Mouse (Mus musculus): ENCODE data around the gene Sox5. TPM values are rescaled to one million over a fixed set of nuclear protein-coding genes. Genes with fewer than 3 reads are reported as not detected.

The Sox5 gene
- polyA plus RNA-seq, 2 experiments: 1.6 to 1.7 TPM

- Histone ChIP-seq H3K9ac (replicated peaks) (no peak overlapping the region), H3K27ac (no peak overlapping the region), H3K4me3 (ENCODE audit: insufficient read depth in 1 of 2, low read depth in 2 of 2, low read length in 2 of 2) (no peak overlapping the region), H3K27me3 (ENCODE audit: control insufficient read depth, insufficient read depth, low read length) (no peaks in the 10 kb centered on the region), H3K4me1 (replicated peaks; ENCODE audit: control insufficient read depth in 2 of 2, insufficient read depth in 2 of 2, low read length in 1 of 2) (no peaks in the 10 kb centered on the region), H3K4me2 (ENCODE audit: low read depth) (no peak overlapping the region), H3K36me3 (replicated peaks; ENCODE audit: control insufficient read depth, insufficient read depth, low read depth) (no peaks in the 10 kb centered on the region), H3K9me3 (ENCODE audit: control insufficient read depth, low read length) (no peaks in the 10 kb centered on the region)
- 44% methylated on average over 8 of the region's 8 CpGs for WGBS (ENCODE audit: insufficient replicate concordance)
- no peak for ATAC-seq (ENCODE audit: insufficient read depth)
- DNase-seq (ENCODE audit: low read depth in 3 of 3, low spot score in 3 of 3): no peak
- TF ChIP-seq CTCF (IDR thresholded peaks at IDR 0.05; ENCODE audit: low read depth) (no peak), EP300 (IDR thresholded peaks at IDR 0.05; ENCODE audit: low read depth) (no peak)
These were observed 268.0 kb downstream of the Sox5 start for GRCm38 (mm10) chr6:144513761-144514160.

- ATAC-seq (ENCODE audit: insufficient read depth): no peak
These were observed 269.9 kb downstream of the Sox5 start for GRCm38 (mm10) chr6:144511925-144512324.

GRCm38 (mm10) chr6:144510147-144510546 lies 271.6 kb downstream of the Sox5 start:
- DNase-seq (ENCODE audit: low read depth in 3 of 3, low spot score in 3 of 3): no peak
- H3K27me3 ChIP-seq (ENCODE audit: control insufficient read depth, insufficient read depth, low read length): no peaks in the 10 kb centered on the region
- H3K4me3 ChIP-seq (ENCODE audit: insufficient read depth in 1 of 2, low read depth in 2 of 2, low read length in 2 of 2): no peak overlapping the region
- H3K9ac ChIP-seq (replicated peaks): no peak overlapping the region
- no peak overlapping the region for H3K4me2 ChIP-seq (ENCODE audit: low read depth)
- no peaks in the 10 kb centered on the region for H3K9me3 ChIP-seq (ENCODE audit: control insufficient read depth, low read length)
- H3K27ac ChIP-seq: no peak overlapping the region
- no peak for ATAC-seq (ENCODE audit: insufficient read depth)
- 59% methylated on average over 6 of the region's 6 CpGs for WGBS (ENCODE audit: insufficient replicate concordance)
- no peaks in the 10 kb centered on the region for H3K4me1 ChIP-seq (replicated peaks; ENCODE audit: control insufficient read depth in 2 of 2, insufficient read depth in 2 of 2, low read length in 1 of 2)
- H3K36me3 ChIP-seq (replicated peaks; ENCODE audit: control insufficient read depth, insufficient read depth, low read depth): no peaks in the 10 kb centered on the region
- TF ChIP-seq CTCF (IDR thresholded peaks at IDR 0.05; ENCODE audit: low read depth) (no peak), EP300 (IDR thresholded peaks at IDR 0.05; ENCODE audit: low read depth) (no peak)

More at GRCm38 (mm10) chr6:144511925-144512324, 269.9 kb downstream of the Sox5 start:
- Histone ChIP-seq H3K9me3 (ENCODE audit: control insufficient read depth, low read length) (no peaks in the 10 kb centered on the region), H3K27me3 (ENCODE audit: control insufficient read depth, insufficient read depth, low read length) (no peaks in the 10 kb centered on the region), H3K4me3 (ENCODE audit: insufficient read depth in 1 of 2, low read depth in 2 of 2, low read length in 2 of 2) (no peak overlapping the region), H3K27ac (no peak overlapping the region), H3K4me2 (ENCODE audit: low read depth) (no peak overlapping the region), H3K36me3 (replicated peaks; ENCODE audit: control insufficient read depth, insufficient read depth, low read depth) (no peaks in the 10 kb centered on the region), H3K9ac (replicated peaks) (no peak overlapping the region), H3K4me1 (replicated peaks; ENCODE audit: control insufficient read depth in 2 of 2, insufficient read depth in 2 of 2, low read length in 1 of 2) (no peaks in the 10 kb centered on the region)
- TF ChIP-seq CTCF (IDR thresholded peaks at IDR 0.05; ENCODE audit: low read depth) (no peak), EP300 (IDR thresholded peaks at IDR 0.05; ENCODE audit: low read depth) (no peak)
- DNase-seq (ENCODE audit: low read depth in 3 of 3, low spot score in 3 of 3): no peak
- WGBS (ENCODE audit: insufficient replicate concordance): 62% methylated on average over 7 of the region's 7 CpGs

- H3K9ac ChIP-seq (replicated peaks): no peak overlapping the region
- H3K4me2 ChIP-seq (ENCODE audit: low read depth): peak overlapping the region; percentile 24; the same call in 1 of the 2 replicates
- H3K27me3 ChIP-seq (ENCODE audit: control insufficient read depth, insufficient read depth, low read length): no peaks in the 10 kb centered on the region
- 60% methylated on average over 5 of the region's 5 CpGs for WGBS (ENCODE audit: insufficient replicate concordance)
- H3K4me3 ChIP-seq (ENCODE audit: insufficient read depth in 1 of 2, low read depth in 2 of 2, low read length in 2 of 2): no peak overlapping the region
- H3K9me3 ChIP-seq (ENCODE audit: control insufficient read depth, low read length): no peaks in the 10 kb centered on the region
- no peak overlapping the region for H3K27ac ChIP-seq
- peak in 1 of 3 experiments; percentile 14 for DNase-seq (ENCODE audit: low read depth in 3 of 3, low spot score in 3 of 3)
- ATAC-seq (ENCODE audit: insufficient read depth): peak; percentile 60; the same call in 1 of the 2 replicates
- H3K4me1 ChIP-seq (replicated peaks; ENCODE audit: control insufficient read depth in 2 of 2, insufficient read depth in 2 of 2, low read length in 1 of 2): peaks cover 0 to 2% of the 10 kb centered on the region in 2 experiments; a peak in 1 of 4 replicates
- TF ChIP-seq CTCF (IDR thresholded peaks at IDR 0.05; ENCODE audit: low read depth): no peak
- no peaks in the 10 kb centered on the region for H3K36me3 ChIP-seq (replicated peaks; ENCODE audit: control insufficient read depth, insufficient read depth, low read depth)
These were observed 277.6 kb downstream of the Sox5 start for GRCm38 (mm10) chr6:144504197-144504551.

GRCm38 (mm10) chr6:144503399-144504196 lies 278.2 kb downstream of the Sox5 start:
- no peak for DNase-seq (ENCODE audit: low read depth in 3 of 3, low spot score in 3 of 3)
- Histone ChIP-seq H3K27me3 (ENCODE audit: control insufficient read depth, insufficient read depth, low read length) (no peaks in the 10 kb centered on the region), H3K27ac (no peak overlapping the region), H3K9ac (replicated peaks) (no peak overlapping the region), H3K4me2 (ENCODE audit: low read depth) (peak overlapping the region; percentile 24; the same call in 1 of the 2 replicates), H3K4me1 (replicated peaks; ENCODE audit: control insufficient read depth in 2 of 2, insufficient read depth in 2 of 2, low read length in 1 of 2) (peaks cover 0 to 2% of the 10 kb centered on the region in 2 experiments; a peak in 1 of 4 replicates), H3K4me3 (ENCODE audit: insufficient read depth in 1 of 2, low read depth in 2 of 2, low read length in 2 of 2) (no peak overlapping the region), H3K36me3 (replicated peaks; ENCODE audit: control insufficient read depth, insufficient read depth, low read depth) (no peaks in the 10 kb centered on the region), H3K9me3 (ENCODE audit: control insufficient read depth, low read length) (no peaks in the 10 kb centered on the region)
- TF ChIP-seq EP300 (IDR thresholded peaks at IDR 0.05; ENCODE audit: low read depth): no peak
- TF ChIP-seq CTCF (IDR thresholded peaks at IDR 0.05; ENCODE audit: low read depth): no peak
- 71% methylated on average over 11 of the region's 11 CpGs for WGBS (ENCODE audit: insufficient replicate concordance)
- no peak for ATAC-seq (ENCODE audit: insufficient read depth)

All from liver, embryonic 14.5 days (tissue).